Mouse (Mus musculus) cerebellum, adult 2 months (tissue): ENCODE results near the gene Tll2.

Source experiments
- CTCF ChIP-seq: fragments of 200-500 bp; IDR thresholded peaks from 2 replicates; pipeline ENCODE4 v1.5.1; 2011; ENCODE audit warnings: low read depth, mild to moderate bottlenecking, control low read depth, low read length, moderate library complexity, borderline replicate concordance; ENCODE audit not compliant: insufficient read depth
- POLR2A ChIP-seq: fragments of 200-500 bp; IDR thresholded peaks from 2 replicates; pipeline ENCODE4 v1.6.1; 2011; ENCODE audit warnings: low read length, control low read depth, borderline replicate concordance; ENCODE audit not compliant: insufficient read depth

- TF ChIP-seq CTCF (no peak), POLR2A (no peak)
Observed at GRCm38 (mm10) chr19:41119924-41120323, 86.7 kb downstream of the Tll2 start.
